In the genomic region with DNA sequence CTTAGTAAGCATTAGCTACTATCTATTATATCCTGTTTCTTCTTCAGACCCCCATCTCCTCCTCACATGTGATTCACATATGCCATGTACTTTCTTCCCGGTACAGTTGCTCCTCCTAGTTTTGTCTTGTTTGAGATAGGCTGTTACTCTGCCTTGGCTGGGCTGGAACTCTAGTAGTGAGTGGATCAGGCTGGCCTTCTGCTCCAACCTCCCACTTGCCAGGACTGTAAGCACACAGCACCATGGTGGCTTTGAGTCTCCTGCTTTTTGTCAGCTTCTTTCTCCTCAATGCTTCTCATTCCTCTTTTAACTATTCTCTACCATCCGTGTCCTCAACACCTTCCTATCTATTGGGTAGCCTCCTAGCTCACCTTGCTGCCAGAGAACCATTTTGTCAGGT, we compare ENCODE assay signal across 9 mouse cellular contexts. TPM values are rescaled to one million over a fixed set of nuclear protein-coding genes. Genes with fewer than 3 reads are reported as not detected.
DNase-seq lines count a peak whose midpoint lies in the region; ATAC-seq lines count a peak whose summit lies in the region.
"Had no signal": no experiment of that assay in that cellular context is flagged by ENCODE, and none has a peak within 500 bp of the region (broad histone marks: within the 10 kb centered on the region; RNA-seq: fewer than 3 reads in every experiment).

No protein-coding gene starts in this region.

- peak; percentile 53 to 64 for DNase-seq in cerebellum, postnatal 10 days
- DNase-seq in heart, postnatal 4 days: peak; percentile 18
- DNase-seq in spleen, postnatal 14 days (ENCODE audit: low spot score in 2 of 2): no peak
- DNase-seq in adrenal gland, adult 2 months: no peak
- DNase-seq in testis, postnatal 14 days (ENCODE audit: low spot score): no peak

- 56% methylated on average over 2 of the region's 2 CpGs for WGBS in heart, embryonic 14.5 days
- 47% methylated on average over 2 of the region's 2 CpGs for WGBS in heart, embryonic 11.5 days (ENCODE audit: insufficient replicate concordance)
- WGBS in liver, embryonic 15.5 days (ENCODE audit: insufficient replicate concordance): 58% methylated on average over 2 of the region's 2 CpGs

- no peak for ATAC-seq in heart, embryonic 14.5 days (ENCODE audit: insufficient number of reproducible peaks, insufficient read depth, low FRiP score, low read depth)
- ATAC-seq in heart, embryonic 11.5 days (replicated peaks; ENCODE audit: insufficient number of reproducible peaks, low FRiP score, low TSS enrichment): no peak
- no peak for ATAC-seq in liver, embryonic 15.5 days (ENCODE audit: insufficient read depth)
- ATAC-seq: inflammation-experienced regulatory T-cells, adult 6 months had no signal

- peaks cover 9 to 52% of the 10 kb centered on the region in 2 experiments for H3K4me1 ChIP-seq in heart, embryonic 14.5 days (ENCODE audit: control insufficient read depth in 2 of 2, insufficient read depth in 2 of 2, low read length in 2 of 2)
- H3K4me1 ChIP-seq in heart, embryonic 11.5 days (ENCODE audit: control insufficient read depth, insufficient read depth, low read length): peaks cover 24% of the 10 kb centered on the region
- peaks cover 85% of the 10 kb centered on the region for H3K4me1 ChIP-seq in liver, embryonic 15.5 days (replicated peaks)

- no peaks in the 10 kb centered on the region for H3K27me3 ChIP-seq in heart, embryonic 14.5 days (ENCODE audit: control insufficient read depth, insufficient read depth, low read length)
- no peaks in the 10 kb centered on the region for H3K27me3 ChIP-seq in heart, embryonic 11.5 days (ENCODE audit: control insufficient read depth, insufficient read depth, low read length)
- no peaks in the 10 kb centered on the region for H3K27me3 ChIP-seq in liver, embryonic 15.5 days

- H3K9ac ChIP-seq in heart, embryonic 14.5 days (ENCODE audit: low read length): peak overlapping the region; percentile 83; the same call in 1 of the 2 replicates
- no peak overlapping the region for H3K9ac ChIP-seq in heart, embryonic 11.5 days (ENCODE audit: low read depth, low read length)
- H3K9ac ChIP-seq in liver, embryonic 15.5 days: 0 out of 2 replicates have a peak overlapping the region, but pooled peaks have one; percentile 28

- 0 out of 4 replicates have a peak overlapping the region, but pooled peaks of 1 of the 2 experiments have one; percentile 76 for H3K4me3 ChIP-seq in heart, embryonic 14.5 days (ENCODE audit: control insufficient read depth in 1 of 2, insufficient read depth in 1 of 2, low read depth in 1 of 2, low read length in 2 of 2)
- no peak overlapping the region for H3K4me3 ChIP-seq in heart, embryonic 11.5 days (ENCODE audit: low read depth, low read length)
- H3K4me3 ChIP-seq in liver, embryonic 15.5 days (replicated peaks): no peak overlapping the region

- H3K9me3 ChIP-seq in heart, embryonic 14.5 days (ENCODE audit: control insufficient read depth, low read length): no peaks in the 10 kb centered on the region
- no peaks in the 10 kb centered on the region for H3K9me3 ChIP-seq in heart, embryonic 11.5 days (replicated peaks; ENCODE audit: control insufficient read depth, low read length)
- no peaks in the 10 kb centered on the region for H3K9me3 ChIP-seq in liver, embryonic 15.5 days (replicated peaks)

- peak overlapping the region; percentile 32 to 99; a peak in 3 of 4 replicates for H3K27ac ChIP-seq in heart, embryonic 14.5 days (replicated peaks in 1 of 2; ENCODE audit: control insufficient read depth in 1 of 2, insufficient read depth in 1 of 2, low read depth in 2 of 2, low read length in 2 of 2)
- no peak overlapping the region for H3K27ac ChIP-seq in heart, embryonic 11.5 days (ENCODE audit: low read depth, low read length)
- 0 out of 2 replicates have a peak overlapping the region, but pooled peaks have one; percentile 14 for H3K27ac ChIP-seq in liver, embryonic 15.5 days (replicated peaks)

- H3K4me2 ChIP-seq in heart, embryonic 14.5 days (ENCODE audit: low read length): peak overlapping the region; percentile 82; the same call in 1 of the 2 replicates
- H3K4me2 ChIP-seq in heart, embryonic 11.5 days: no peak overlapping the region
- H3K4me2 ChIP-seq in liver, embryonic 15.5 days: peak overlapping the region; percentile 98

- H3K36me3 ChIP-seq in heart, embryonic 14.5 days (ENCODE audit: control insufficient read depth, insufficient read depth, low read length): no peaks in the 10 kb centered on the region; the same call in 1 of the 2 replicates
- H3K36me3 ChIP-seq in heart, embryonic 11.5 days (ENCODE audit: control insufficient read depth, insufficient read depth, low read length): no peaks in the 10 kb centered on the region
- no peaks in the 10 kb centered on the region for H3K36me3 ChIP-seq in liver, embryonic 15.5 days (replicated peaks)

RNA-seq across cellular contexts. Expression of a gene that starts 34.8 kb away (rescaled TPM):
- 60.5 and 62.5 TPM in 2 replicates for polyA plus RNA-seq in heart, embryonic 14.5 days (2014; fragmentation: Nextera tagmentation; extraction: Ambion mirVana)
- 58.0 and 64.1 TPM in 2 replicates for polyA plus RNA-seq in heart, embryonic 11.5 days (2014; fragmentation: Nextera tagmentation; extraction: Ambion mirVana)
- 100 to 1,000 TPM in 1 of 2 experiments, 10 to 100 TPM in 1; 98.4 to 108 TPM for total RNA-seq in heart, postnatal 4 days (2021)
- 30.1 and 33.6 TPM in 2 replicates for polyA plus RNA-seq in liver, embryonic 15.5 days (2015; fragmentation: Nextera tagmentation; extraction: Ambion mirVana)
- total RNA-seq in adrenal gland, adult 2 months (2021): 100 to 1,000 TPM; 167 to 176 TPM
- polyA plus RNA-seq in adrenal gland, adult 2 months (2012; rRNA removed): 89.3 and 96.6 TPM in 2 replicates

RNA-seq across cellular contexts. Expression of a gene that starts 35.1 kb away (rescaled TPM):
- polyA plus RNA-seq in heart, embryonic 14.5 days (2014; fragmentation: Nextera tagmentation; extraction: Ambion mirVana): 3.9 and 5.0 TPM in 2 replicates
- 5.3 and 6.5 TPM in 2 replicates for polyA plus RNA-seq in heart, embryonic 11.5 days (2014; fragmentation: Nextera tagmentation; extraction: Ambion mirVana)
- total RNA-seq in heart, postnatal 4 days (2021): 1 to 10 TPM; 1.1 TPM
- polyA plus RNA-seq in liver, embryonic 15.5 days (2015; fragmentation: Nextera tagmentation; extraction: Ambion mirVana): 1.6 and 1.7 TPM in 2 replicates
- total RNA-seq in adrenal gland, adult 2 months (2021): 10 to 100 TPM; 11.7 to 17.3 TPM
- 9.4 and 10.3 TPM in 2 replicates for polyA plus RNA-seq in adrenal gland, adult 2 months (2012; rRNA removed)

RNA-seq across cellular contexts. Expression of a gene that starts 49.7 kb away (rescaled TPM):
- 1.7 and 2.1 TPM in 2 replicates for polyA plus RNA-seq in heart, embryonic 14.5 days (2014; fragmentation: Nextera tagmentation; extraction: Ambion mirVana)
- polyA plus RNA-seq in heart, embryonic 11.5 days (2014; fragmentation: Nextera tagmentation; extraction: Ambion mirVana): 1.4 and 1.7 TPM in 2 replicates
- 1 to 10 TPM; 3.6 to 4.1 TPM for total RNA-seq in heart, postnatal 4 days (2021)
- polyA plus RNA-seq in liver, embryonic 15.5 days (2015; fragmentation: Nextera tagmentation; extraction: Ambion mirVana): 22.9 and 31.8 TPM in 2 replicates
- 10 to 100 TPM in 1 of 2 experiments, 1 to 10 TPM in 1; 6.1 to 22.2 TPM for total RNA-seq in adrenal gland, adult 2 months (2021)
- 15.5 and 18.2 TPM in 2 replicates for polyA plus RNA-seq in adrenal gland, adult 2 months (2012; rRNA removed)

Comparison
In these comparisons a context has a peak if more than half of its experiments do, and no peak if none do; other contexts are left out.
1. DNase-seq: peak in cerebellum, postnatal 10 days (2 of 2) and heart, postnatal 4 days (single experiment); none in spleen, postnatal 14 days (0 of 2), adrenal gland, adult 2 months (single experiment) and testis, postnatal 14 days (single experiment).